Mouse (Mus musculus) cerebellum, adult 9-11 months (tissue): Measurements from ENCODE around the gene Sirt7.
A peak's percentile ranks its signal among the peaks of the same experiment; 100 is the strongest.
"Not testable (repeated sequence)": the region's sequence is repeated elsewhere in the genome, so short reads cannot be mapped to it uniquely, and the experiment has no call there.

Experiments used
- DNase-seq: peaks from one replicate; pipeline ENCODE4 v3.0.0; 2022

Sirt7 gene

GRCm38 (mm10) chr11:120616617-120617294 is 8.3 kb downstream of the Sirt7 start:
- peak; percentile 62 for DNase-seq

DNA sequence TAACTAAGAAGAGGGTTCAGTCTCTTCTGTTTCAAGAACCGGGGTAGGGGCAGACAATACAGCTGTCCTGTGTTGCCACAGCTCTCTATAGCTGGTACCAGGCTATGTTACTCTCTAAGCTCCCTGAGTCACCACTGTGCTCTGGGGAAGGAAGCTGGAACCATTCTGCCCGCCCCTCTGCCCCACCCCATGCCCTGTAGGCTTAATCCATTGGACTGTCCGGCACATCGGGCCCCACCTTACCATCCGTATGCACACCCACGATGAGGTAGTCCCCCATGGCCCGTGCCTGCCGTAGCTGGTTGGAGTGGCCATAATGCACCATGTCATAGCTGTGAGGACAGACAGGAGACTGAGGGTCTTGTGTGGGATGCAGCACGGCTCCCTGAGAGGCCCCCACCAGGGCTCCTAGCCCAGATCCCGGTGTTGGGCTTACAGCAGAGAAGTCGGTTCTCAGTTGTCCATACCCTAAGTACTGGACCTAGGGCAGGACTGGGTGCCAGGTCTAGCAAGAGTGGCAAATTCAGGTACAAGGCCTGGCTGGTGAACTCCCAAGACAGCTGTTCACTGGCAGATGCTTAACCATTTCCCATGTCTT is 9.3 kb downstream of the Sirt7 start:
- DNase-seq: peak; percentile 55

DNA sequence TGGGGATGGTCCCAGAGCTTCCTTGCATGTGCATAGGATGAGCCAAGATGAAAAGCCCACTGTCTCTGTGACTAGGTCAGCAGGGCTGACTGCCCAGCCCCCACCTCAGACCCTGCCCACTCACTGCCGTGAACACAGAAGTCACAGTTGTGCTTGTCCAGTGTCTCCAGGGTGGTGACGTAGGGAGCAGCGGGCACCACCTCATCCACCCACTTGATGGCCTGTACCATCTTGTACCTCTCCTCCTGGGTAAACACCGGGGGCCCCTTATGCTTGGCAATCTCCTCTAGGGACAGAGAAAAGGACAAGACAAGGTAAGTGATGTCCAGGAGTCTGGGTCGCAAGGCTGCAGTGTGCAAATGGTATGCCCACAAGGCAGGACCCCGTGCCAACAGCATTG is 9.9 kb downstream of the Sirt7 start:
- peak; percentile 66 for DNase-seq

- peak; percentile 69 for DNase-seq
These were observed 11.1 kb downstream of the Sirt7 start for GRCm38 (mm10) chr11:120613976-120614375.

GRCm38 (mm10) chr11:120613481-120613972 is 11.5 kb downstream of the Sirt7 start:
- DNase-seq: peak; percentile 64

GRCm38 (mm10) chr11:120612763-120613162 is 12.3 kb downstream of the Sirt7 start:
- DNase-seq: peak; percentile 95

DNA sequence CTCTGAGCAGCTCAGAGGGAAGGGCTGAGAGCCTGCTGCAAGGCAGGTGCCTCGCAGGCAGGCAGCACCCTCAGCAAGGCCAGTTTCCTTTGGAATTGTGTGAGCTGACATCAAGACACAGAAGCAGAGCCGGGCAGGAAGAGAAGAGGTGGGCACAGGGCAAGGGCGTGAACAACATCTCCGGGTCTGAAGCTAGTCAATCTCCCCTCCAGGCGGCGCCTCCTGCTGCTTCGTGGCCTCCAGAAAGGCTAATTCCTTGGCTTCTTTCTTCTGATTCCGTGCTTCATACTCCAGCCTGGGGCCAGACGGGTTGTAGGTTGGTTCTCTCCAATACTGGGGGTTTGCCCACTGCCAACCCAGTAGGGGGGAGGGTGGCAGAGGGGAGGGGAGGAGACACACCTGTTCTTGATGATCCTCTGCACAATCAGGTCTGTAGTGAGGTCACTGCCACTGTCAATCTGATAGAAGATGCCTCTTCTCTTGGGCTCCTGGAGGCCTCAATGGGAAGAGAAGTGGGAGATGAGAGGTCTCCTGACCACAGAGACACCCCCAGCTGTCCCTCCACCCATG is 14.5 kb downstream of the Sirt7 start:
- DNase-seq: peak; percentile 45

GRCm38 (mm10) chr11:120609250-120609649 is 15.8 kb downstream of the Sirt7 start:
- DNase-seq: no peak

DNA sequence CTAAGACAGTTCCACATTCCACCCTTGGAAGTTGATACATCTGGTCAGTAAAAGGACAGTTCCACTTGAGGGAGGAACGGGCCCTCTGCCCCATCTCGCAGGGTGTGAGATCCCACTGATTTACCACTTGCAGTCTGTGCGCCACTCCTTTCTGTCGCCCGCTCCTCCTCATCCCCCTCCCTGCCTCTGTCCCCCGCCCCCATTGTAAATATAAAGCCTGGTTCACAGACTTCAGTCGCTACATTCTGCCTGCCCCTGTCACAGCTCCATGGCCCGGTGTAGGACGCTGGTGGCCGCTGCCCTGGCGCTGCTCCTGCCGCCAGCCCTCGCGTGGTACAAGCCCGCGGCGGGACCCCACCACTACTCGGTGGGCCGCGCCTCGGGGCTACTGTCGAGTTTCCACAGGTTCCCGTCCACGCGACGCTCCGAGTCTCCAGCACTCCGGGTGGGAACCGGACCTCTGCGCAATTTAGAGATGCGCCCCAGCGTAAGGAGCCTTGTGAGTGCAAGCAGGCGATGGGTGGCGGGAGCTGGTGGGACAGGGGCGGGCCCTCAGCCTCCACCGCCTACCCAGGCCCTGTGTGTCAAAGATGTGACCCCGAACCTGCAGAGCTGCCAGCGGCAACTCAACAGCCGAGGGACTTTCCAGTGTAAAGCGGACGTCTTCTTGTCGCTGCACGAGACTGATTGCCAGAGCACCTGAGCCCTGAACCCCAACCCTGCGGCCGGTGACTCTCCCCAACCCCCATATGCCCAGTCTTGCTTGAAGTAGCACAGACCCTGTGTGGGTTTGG is 16.6 kb downstream of the Sirt7 start, which contains the start of gene Npb:
Gene Npb, plus strand, starts transcription at position 237 of the 794 bp plus-strand sequence.
- DNase-seq: no peak

DNA sequence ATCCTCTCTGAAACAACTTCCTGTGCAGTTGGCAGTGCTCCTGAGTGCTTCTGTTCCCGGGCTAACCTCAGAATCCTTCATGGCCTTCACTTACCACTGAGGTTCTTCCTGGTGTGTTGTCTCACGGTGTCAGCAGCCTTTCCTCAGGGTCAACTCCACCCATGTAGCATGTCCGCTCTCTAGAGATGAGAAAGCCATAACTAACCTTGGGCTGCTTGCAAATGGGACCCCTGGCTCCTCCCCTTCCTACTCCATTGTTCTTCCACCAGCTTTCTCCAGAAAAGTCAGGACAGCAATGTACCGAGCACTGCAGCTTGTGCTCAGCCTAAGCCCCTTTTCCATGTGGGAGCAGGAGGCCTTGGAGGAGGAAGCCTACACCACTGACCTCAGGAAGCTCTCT is 18.3 kb downstream of the Sirt7 start:
- no peak for DNase-seq

DNA sequence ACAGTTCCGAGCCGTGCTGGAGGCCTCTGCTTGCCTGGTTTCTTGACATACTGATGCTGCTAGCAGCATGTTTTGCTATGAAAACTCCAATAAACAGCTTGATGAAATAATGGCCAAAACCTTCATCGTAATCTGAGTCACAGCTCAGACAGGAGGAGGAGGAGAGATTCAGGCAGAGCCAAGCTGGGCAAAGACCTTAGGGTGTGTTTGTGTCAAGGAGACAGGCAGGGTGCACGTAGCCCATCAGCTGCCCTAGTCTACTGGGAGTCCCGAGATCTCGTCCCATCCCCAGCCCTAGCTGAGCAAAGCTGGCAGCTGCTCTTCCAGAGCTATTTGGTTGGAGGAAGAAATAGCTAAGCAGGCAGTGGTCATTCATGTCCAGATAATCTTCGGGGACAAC is 19.4 kb downstream of the Sirt7 start:
- no peak for DNase-seq

GRCm38 (mm10) chr11:120603545-120603944 is 21.5 kb downstream of the Sirt7 start:
- DNase-seq: no peak

DNA sequence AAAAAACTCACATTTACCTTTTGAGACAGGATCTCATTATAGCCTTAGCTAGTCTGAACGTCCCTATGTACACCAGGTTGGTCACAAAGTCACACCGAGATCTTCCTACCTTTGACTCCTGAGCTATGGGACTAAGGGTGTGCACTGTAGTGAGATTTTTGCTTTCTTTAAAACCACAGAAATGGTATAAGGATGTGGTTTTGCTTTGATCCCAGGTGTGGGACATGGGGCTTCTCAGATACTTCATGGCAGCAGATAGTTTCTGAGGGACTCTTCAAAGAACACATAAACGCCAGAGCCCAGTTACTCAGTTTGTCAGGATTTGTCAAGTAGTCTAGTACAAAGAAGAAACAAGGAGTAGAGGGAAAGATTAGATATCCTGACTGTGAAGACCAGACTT is 24.3 kb downstream of the Sirt7 start:
- no peak for DNase-seq

- DNase-seq: no peak
These were observed 26.0 kb downstream of the Sirt7 start for GRCm38 (mm10) chr11:120598990-120599549.

- DNase-seq: peak; percentile 93
These were observed 26.6 kb downstream of the Sirt7 start, which contains the start of the genes Alyref and Anapc11 for GRCm38 (mm10) chr11:120598283-120598989. Gene Alyref (minus strand): TSS chr11:120598365. Gene Anapc11 (plus strand): TSS chr11:120598421.

- DNase-seq: no peak
These were observed 27.5 kb downstream of the Sirt7 start for GRCm38 (mm10) chr11:120597240-120598235.

DNA sequence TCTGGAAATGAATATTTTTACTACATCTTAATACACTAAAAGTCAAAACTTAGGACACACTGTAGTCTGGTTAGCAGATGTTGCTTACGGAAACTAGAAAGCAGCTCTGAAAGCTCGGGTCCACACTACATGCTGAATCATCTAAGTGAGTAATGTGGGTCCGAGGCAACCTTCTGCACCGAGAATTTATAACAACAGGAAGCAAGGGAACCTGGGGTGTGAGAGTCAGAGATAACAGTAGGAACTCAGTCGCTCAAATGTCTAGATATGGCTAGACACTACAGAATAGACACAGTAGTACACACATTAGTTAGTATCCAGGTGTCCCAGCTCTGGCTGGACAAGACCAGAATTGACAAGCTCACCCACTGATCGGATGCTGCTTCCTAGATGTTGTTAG is 36.5 kb downstream of the Sirt7 start:
- no peak for DNase-seq

- no peak for DNase-seq
These were observed 41.1 kb downstream of the Sirt7 start for GRCm38 (mm10) chr11:120583937-120584336.

- not testable (repeated sequence) for DNase-seq
These were observed 42.1 kb downstream of the Sirt7 start for GRCm38 (mm10) chr11:120582982-120583293.

GRCm38 (mm10) chr11:120582268-120582981 is 42.6 kb downstream of the Sirt7 start:
- DNase-seq: peak; percentile 54
